Mouse (Mus musculus) activated CD4-positive, CD25-positive, alpha-beta regulatory T cell, adult 9 weeks (primary cell): Measurements from ENCODE around the gene Fbxw18. TPM values are rescaled to one million over a fixed set of nuclear protein-coding genes. Genes with fewer than 3 reads are reported as not detected.

Experiments
- polyA plus RNA-seq: library from polyadenylated mRNA; unstranded; fragments of 100-300 nt; shearing (Covaris generic); gene quantifications from one replicate; pipeline ENCODE4 v1.2.1, GENCODE M21; 2017

The Fbxw18 gene
- polyA plus RNA-seq, result not detected

GRCm38 (mm10) chr9:109702600-109702999, at the start of gene Fbxw18:
Gene Fbxw18 (minus strand): TSS chr9:109702700.

DNA sequence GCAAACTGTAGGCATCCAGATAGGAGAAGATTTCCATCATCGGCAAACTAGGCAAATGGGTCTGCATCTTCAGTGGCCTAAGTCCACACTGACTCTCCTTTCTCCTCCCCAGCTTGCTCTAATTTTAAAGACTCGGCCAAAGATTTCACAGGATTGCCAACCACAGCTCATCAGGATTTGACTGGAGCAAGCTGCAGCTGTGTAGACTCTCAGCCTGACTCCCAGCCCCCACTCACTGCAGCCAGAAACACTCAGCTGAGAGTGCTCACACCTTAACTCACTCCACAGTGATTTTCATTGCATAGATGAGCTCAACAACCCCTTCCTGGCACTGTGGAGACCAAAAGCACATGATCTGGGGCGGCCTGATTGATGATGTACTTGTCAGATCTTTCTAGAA, 43.5 kb upstream of the Fbxw18 start, which contains the start of gene Fbxw26:
Gene Fbxw26, minus strand, starts transcription at position 101 of the 400 bp plus-strand sequence.

GRCm38 (mm10) chr9:109664552-109664951, 37.9 kb downstream of the Fbxw18 start, which contains the start of gene Fbxw25:
Gene Fbxw25 (minus strand): TSS chr9:109664652.

Other genes with a start within 250 kb of the Fbxw18 start
- not detected for gene Fbxw19, start 206.8 kb downstream of the Fbxw18 start, polyA plus RNA-seq
- gene Fbxw15, start 134.4 kb downstream of the Fbxw18 start, polyA plus RNA-seq, result not detected
- not detected for gene Fbxw24, start 76.6 kb downstream of the Fbxw18 start, polyA plus RNA-seq
- gene Fbxw25, start 38.0 kb downstream of the Fbxw18 start, polyA plus RNA-seq, result not detected
- not detected for gene Fbxw26, start 43.4 kb upstream of the Fbxw18 start, polyA plus RNA-seq
- not detected for gene Fbxw27, start 88.0 kb upstream of the Fbxw18 start, polyA plus RNA-seq
- not detected for gene Spink8, start 109.6 kb upstream of the Fbxw18 start, polyA plus RNA-seq
- gene Nme6, start 130.0 kb upstream of the Fbxw18 start, polyA plus RNA-seq, result 11.1 TPM
- not detected for gene Camp, start 146.9 kb upstream of the Fbxw18 start, polyA plus RNA-seq
- 10.7 TPM for gene Cdc25a, start 172.9 kb upstream of the Fbxw18 start, polyA plus RNA-seq
- gene Map4, start 228.8 kb upstream of the Fbxw18 start, polyA plus RNA-seq, result 84.7 TPM